Mouse (Mus musculus): ENCODE data around the gene Hacd2. TPM values are rescaled to one million over a fixed set of nuclear protein-coding genes. Genes with fewer than 3 reads are reported as not detected.
A peak's percentile ranks its signal among the peaks of the same experiment; 100 is the strongest.

The Hacd2 gene
- total RNA-seq, 2 experiments from 2014 or later = 33.2 to 50.3 TPM

DNA sequence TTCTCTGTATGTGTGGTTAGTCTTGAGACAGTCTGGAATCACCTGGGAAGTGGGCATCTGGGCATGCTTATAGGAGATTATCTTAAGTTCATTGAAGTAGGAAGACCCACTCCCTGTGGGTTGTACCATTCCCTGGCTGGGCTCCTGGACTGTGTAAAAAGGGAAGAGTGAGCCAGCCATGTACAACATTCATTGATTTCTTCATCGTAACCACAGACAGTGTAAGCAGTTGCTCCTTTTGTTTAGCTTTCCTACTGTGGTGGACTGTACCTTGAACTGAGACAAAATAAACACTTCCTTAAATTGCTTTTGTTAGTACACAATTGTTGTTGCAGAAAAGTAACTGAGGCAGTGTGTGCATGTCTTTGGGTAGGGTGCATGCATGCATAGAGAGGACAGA is 33.6 kb downstream of the Hacd2 start:
- DNase-seq = no peak

DNA sequence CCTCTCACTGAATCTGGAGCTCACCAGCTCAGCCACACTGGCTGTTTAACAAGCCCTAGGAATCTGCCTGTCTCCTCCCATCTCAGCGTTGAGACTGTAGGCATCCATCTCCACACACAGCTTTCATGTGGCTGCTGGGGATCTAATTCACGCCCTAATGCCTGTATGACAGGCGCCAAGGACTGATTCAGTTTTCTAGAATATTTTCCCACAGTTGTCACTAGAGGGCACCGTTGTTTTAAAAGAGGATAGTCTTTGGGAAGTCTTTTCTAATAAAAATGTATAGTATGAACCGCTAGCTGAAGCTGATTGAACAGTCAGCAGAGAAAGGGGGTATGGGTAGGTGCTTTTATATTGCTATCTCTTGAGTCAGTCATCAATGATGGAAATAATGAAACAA is 34.1 kb downstream of the Hacd2 start:
- DNase-seq = peak; percentile 27

DNA sequence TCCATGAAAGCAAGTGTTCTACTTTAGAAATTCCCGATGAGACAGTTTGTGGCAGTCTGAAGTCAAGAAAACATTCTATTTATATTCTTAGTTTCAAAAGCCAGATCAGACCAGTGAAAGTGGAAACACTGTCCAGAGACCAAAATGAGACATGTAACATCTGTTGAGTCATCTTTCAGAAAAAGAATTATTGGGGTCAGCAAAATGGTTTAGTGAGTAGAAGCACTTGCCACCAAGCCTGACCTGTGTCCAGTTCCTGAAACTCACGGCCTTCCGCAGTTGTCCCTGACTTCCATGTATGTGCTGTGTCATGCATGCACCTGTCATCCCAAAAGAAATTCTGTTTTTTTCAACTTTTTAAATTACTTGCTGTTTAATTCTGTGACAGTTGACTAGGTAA is 34.6 kb downstream of the Hacd2 start:
- no peak for DNase-seq

DNA sequence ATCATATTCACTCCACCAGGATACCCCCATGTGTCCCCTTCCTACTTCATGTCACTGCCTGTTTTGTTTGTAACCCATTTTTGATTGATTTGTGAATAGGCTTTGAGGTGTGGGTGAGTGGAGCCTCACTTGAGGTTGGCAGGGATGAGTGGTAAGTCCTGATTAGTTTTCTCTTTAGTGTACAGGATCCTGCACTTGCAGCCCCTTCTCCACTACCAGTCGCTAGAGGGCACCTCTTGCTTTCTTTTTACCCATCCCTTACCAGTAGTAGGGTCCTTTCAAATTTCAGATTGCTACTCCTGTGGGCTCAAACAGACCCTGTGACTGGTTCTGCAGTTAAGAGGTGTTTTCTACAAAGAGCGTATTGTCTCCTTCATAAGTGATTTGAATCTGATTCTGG is 38.8 kb downstream of the Hacd2 start:
- peak; percentile 24 for DNase-seq

DNA sequence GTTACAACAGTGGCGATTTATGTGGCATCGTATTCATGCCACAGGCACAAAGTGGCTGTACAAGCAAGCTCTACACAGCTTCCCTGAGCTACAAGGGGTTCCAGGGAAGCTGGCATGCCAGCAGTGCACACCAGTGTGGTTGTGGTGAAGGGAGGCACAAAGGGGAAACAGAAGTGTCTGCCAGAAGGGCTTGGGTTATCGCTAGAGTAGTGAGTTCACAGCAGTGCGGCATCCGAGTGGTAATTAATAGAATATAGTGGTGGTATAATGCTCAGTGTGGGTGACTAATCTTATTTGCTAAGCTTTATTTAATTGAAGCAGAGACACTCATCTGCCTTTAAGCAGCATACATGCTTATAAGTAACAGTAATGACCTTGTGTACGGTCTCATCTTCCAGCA is 43.5 kb downstream of the Hacd2 start:
- DNase-seq = no peak

DNA sequence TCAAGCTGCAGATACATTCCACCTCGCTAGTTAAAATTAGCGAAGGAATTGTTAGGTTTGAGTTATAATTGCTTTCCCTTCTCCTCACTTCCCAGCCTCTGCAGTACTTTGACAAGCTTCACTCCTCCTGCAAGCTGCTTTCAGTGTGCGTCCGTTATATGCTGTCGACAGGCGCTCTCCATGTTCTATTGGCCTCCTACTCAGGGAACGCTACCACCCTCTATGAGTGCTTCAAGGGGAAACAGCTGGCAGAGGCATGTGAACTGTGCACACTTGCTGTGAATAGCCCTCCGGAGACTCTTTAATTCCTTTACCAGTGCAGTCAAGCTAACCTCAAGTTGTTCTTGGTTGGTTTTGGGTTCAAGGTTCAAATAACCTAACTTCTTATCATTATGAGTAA is 44.9 kb downstream of the Hacd2 start:
- no peak for DNase-seq

DNA sequence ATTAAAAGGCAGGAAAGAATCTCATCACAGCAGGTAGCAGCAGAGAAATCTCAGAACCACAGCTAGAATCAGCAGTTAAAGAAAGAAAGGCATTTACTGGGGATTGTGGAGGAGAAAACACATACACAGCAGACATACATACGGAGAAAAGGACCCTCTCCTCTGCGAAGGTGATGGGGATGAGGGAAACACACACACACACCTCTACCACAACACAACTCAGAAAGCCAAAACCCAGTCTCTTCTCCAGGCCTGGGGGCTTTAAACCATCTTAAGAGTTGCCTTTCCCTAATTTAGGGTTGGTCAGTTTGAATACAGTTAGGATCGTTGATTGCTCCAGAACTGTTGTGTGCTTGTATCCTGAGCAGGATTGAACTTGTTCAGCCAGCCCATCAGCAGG is 45.4 kb downstream of the Hacd2 start:
- no peak for DNase-seq

DNA sequence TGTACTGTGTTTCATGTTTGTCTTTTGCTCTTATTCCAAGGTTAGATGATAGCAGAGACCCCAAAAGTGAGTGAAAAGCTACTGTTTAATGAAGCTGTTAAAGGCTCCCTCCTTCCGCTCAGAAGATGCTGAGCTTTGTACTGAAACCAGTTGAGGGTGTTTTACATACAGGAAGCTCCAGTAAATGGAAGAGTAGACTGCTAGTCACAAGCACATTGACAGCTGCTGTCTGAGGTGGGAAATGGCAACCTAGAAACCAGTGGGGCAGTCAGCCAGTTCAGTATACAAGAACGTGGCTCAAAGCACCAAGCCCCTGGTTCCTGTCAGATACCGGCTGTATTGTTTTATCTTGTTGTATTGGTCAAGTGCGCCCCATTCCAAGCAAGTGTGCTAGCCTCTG is 46.7 kb downstream of the Hacd2 start:
- DNase-seq = no peak

DNA sequence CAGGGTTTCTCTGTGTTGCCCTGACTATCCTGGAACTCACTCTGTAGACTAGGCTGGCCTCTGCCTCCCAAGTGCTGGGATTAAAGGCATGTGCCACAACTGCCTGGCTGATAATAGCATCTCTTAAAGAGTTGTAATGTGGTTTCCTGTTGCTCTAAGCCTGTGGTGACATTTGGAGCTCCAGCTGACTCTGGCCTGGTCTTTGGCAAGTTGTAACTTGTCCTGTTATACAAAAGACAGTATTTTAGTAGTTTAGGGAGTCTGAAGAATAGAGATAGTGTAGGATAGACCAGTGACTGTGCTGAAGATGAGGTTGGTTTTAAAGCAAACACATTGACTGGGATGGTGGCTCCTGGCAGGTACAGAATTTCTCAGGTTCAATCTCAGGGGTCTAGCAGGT is 52.2 kb downstream of the Hacd2 start:
- DNase-seq = no peak

DNA sequence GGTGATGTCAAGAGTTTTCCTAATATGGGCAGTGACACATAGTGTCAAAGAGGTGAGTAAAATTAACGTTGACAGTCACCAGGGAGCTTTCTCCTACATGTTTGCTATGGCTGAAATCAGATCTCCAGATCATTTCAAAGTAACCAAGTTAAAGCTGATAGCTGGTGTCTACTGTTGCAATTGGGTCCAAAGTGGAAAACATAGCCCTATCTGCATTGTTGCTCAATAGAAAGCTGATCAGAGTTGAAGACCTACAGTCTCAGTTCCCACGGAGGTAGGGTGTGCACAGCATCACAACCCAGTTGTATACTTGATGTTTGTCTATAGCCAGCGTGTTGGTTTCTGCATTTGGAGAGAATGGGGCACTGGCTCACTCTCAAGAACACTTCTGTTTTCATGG is 53.4 kb downstream of the Hacd2 start:
- no peak for DNase-seq

DNA sequence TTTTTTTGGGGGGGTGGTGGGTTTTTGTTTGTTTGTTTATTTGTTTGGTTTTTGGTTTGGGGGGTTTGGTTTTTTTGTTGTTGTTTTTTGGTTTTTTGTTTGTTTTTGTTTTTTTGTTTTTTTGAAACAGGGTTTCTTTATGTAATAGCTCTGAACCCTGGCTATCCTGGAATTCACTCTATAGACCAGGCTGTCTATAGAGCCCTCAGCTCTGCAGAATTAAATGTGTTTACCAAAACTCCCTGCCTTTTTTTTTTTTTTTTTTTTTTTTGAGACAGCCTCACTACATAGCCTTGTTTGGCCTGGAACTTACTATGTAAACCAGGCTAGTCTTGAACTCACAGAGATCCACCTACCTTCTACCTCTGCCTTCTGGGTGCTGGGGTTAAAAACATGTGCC is 71.3 kb downstream of the Hacd2 start:
- no peak for DNase-seq

DNA sequence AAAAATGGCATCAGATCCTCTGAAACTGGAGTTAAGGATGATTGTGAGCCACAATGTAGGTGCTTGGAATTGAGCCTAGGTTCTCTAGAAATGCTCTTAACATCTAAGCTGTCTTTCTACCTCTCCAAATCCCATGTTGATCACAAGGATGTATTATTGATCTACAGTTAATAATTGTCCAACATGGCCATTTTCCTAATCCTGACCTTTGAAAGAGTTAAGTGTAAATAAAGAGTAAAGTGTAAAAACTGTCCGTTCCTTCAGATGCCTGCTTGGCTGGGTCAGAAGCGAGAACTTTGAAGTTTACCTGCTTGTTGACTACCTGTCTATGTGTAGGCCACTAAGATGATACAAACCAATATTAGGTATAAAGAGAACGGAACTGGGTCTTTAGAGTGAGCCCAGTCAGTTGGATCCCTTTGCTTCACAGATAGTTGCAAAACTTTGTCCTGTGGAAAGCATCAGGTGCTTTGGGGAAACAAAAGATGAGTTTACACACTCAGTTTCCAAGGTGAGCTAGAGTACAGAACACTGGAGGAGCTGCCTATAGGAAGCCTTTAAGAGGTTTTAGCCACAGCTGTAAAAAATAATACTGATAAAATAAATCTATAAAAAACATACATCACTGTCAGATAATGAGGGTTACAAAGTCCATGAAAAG is 75.8 kb downstream of the Hacd2 start:
- no peak for DNase-seq

DNA sequence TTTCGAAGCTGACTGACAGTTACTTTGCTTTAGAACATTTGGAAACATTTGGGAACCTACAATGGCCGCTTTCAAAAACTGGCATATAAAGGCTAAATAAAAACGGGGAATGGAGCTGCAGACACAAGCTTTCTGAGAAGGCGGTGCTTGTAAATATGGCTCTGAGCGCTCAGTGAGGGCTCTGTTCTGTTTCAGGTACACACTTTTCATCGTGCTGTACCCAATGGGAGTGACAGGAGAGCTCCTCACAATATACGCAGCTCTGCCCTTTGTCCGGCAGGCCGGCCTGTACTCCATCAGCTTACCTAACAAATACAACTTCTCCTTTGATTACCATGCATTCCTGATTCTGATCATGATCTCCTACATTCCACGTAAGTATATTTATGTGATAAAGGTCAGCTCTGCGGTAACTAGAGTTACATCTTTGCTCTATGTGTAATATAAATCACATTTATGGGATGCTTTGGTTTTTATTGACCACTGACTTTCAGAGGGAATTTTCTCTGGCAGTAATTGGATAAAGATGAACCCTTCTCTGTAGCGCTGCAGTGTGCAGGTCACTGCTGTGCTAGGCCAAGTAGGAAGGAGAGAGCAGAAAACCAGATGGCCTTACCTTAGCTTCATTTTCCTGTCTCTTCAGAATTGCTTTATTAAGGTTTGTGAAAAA is 79.7 kb downstream of the Hacd2 start:
- DNase-seq = no peak

DNA sequence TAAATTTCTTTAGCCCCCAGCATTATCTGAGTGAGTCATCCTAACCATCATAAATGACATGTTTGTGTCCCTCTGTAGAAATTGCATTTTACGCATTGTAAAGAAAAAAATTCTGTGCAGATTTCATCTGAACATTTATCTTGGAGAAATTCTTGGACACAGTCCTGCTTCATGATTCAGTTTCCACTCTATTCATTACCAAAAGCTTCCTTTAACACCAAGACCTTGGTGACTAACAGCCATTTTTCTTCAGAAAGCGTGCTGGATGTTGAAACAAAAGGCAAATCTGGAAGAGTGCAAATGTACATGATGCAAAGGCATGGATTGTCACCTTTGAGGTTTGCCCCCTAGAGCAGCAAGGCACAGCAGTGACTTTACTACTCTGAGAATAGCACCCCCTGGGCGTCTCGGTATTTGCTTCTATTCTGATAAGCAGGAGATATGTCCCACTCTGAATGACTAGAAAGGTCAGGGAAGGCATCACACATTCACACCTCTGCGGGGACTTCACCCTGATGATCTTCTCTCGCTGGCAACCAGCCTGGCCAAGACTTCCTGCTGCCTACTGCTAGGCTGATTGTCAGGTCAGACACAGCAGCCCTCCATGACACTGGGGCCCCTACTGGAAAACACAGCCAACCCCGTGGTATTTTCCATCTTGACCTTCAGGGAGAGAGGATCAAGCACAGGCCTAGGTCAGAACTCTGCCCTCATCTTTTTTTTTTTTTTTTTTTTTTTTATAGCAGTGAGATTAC is 80.8 kb downstream of the Hacd2 start:
- DNase-seq = peak; percentile 42

DNA sequence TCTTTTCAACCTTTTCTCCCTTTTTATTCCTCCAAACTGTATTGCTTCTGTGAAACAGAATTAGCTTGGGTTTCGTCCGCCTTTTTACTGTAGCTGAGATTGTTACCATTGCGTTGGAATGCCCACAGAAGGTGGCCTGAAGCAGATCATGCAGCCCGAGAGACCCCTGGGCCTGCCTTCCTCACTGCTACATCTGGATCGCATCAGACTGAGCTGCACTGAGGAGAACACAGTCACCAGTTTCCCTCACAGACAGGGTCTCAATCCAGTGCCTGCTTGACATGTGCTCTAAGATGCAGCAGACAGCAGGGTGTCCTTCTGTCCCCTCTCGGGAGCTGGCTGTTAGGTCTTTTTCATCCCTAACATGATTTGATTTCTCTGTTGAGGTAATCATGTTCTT is 85.8 kb downstream of the Hacd2 start:
- DNase-seq = no peak

DNA sequence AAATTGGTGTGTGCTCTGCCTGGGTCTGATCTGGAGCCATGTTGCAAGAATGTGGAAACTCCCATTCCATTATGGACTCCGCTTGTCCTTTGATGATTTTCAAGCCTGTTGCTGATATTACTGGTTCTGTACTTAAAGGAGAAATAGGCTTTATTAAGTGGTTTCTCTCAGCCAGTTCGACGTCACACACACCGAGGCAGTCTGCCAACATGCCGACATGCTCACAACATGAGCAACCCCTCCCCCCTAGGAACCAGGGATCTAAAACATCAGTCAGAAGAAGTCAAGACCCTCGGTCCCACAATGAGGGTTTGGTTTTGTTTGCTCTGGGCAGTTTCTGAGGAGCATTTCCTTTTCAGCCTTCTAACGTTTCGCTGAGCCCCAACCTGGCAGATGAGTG is 86.9 kb downstream of the Hacd2 start:
- DNase-seq = no peak

DNA sequence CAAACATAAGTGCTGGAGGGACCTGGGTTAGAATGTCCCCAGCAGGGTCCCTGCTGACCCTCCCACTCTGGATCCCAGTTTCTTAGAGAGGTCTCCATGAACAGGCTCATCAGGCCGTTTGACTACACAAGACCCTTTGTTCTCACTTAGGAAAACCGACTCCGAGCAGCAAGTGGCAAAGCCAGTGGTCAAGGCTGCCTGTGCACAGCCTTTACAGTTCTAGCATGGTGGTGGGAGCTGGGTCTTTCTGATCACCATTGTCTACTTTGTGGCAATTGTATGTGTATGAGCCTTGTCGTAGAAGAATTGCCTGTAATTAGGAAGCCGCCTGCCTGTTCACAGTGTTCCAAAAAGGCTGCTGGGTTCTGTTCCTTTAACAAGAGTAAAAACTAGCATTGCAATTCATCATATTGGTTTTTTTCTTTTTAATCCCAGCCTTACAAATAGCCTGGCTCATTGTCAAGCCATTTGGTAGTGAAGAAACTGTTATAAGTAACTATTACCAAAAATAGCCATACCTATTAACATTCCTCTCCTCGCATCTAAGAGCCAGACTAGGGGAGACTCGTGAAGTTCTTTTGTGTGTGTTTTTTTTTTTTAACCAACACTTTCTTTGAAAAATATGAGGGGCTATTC is 87.5 kb downstream of the Hacd2 start:
- no peak for DNase-seq

DNA sequence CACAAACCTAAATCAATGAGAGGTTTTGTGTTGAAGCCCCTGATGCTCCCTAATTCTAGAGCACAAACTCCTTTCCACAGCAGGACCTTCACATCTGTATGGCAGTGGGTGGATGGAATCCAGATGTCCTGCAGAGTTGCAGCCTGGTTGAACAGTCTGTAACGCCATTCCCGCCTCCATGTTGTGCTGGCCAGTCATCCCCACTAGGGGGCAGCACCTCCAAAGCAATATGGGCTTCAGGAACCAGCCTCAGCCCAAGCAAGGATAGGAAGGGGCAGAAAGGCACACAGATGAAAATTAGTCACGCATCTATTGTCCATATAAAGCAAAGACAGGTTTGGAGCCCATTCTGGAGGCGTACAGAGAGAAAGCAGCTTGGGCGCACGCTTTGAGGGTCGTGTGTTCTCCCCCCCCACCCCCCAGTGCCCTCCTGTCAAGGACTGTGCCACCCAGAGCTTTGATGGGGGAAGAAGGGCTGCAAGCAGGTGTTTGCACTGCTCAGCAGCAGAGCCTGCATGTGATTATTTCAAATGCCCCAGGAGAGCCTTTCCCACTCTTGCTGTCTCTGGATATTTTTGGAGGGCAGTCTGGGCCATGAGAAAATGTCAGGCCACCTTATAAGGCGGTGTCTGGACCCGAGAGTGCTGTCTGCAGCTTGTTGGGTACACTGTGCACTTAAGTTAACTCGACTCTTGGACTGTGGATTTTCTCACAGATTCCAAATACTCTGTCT is 88.3 kb downstream of the Hacd2 start:
- DNase-seq = peak; percentile 94

DNA sequence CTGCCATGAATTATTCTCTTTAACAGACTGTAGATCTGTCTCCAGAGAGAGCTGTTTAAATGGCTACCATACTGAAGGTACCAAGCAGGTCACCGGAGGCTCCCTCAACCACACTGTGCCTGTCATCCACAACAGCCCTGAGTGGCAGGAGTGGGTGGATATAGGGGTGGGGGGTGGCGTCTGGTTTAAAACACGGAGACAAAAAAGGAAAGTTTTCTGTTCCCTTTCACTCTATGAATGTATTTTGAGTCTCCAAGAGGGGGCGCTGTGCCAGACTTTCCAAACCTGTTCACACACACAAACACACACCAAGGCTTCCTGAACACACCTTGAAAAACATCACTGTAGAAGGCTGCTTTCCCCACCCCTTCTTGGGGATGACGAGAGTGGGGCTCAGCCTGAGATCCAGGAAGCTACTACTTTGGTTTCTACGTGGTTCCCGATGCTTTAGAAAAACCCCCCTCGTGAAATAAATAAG is 89.0 kb downstream of the Hacd2 start:
- peak; percentile 35 for DNase-seq

DNA sequence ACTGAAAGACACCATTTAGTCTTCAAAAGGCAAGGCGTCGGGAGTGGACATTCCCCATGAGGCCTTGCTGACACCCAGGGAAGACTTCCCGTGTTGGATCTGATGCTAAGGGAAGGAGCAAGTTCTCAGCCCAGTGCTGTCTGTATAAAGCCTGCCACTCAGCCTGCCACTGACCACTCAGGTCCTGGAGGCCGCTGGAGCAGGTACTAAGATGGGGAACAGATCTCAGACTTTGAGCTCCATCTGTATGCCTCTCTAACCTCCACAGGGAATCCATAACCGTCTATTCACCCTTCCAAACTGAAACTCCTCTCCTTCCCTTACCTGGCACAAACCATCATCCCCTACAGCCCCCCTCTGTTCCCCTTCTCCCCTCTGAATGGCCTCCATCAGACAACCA is 91.3 kb downstream of the Hacd2 start:
- DNase-seq = no peak

DNA sequence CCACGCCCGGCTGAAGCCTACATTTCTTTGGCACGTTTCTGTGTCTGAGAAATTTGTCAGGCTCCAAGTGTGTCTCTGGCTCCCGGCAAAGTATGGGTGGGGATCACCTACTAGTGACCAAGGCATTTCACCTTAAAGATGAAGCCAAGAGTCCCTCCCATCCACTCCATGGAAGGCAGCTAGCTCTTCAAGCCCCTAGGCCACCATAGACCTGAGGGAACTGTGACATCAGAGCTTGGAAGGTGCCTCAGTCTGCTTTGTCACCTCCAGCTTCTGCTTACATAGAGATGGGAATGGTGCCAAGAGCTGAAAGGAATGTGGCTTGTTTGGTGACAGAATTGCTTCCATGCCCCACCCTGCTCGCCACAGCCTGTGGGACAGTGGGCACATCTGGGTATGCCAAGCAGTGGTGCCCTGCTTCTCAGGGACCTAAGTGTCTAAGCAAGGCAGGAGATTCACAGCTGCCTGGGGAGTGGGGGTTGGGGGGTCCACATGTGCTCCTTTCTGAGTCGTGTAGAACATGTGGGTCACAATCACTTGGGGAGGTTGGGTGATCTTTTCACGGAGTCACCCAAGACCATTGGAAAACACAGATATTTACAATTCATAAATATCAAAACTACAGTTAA is 94.2 kb downstream of the Hacd2 start:
- no peak for DNase-seq

DNA sequence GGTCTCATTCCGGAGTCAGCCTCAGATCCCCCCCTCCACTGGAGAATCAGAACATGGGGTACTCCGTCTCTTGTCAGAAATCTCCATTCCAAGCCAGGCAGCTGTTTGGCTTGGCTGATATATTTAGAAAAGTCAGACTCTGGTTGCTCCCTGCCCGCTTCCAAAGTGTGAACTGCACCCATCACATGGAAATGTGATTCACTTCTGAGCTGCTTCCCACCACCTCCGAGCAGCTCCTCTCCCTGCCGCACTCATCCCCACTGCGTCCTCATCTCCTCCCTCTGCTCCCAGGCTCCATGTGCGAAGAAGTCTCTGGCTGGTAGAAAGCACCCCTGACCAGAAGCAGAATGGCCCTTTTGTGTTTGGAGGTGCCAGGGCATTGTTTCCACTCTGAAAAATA is 95.2 kb downstream of the Hacd2 start:
- no peak for DNase-seq

Data from adrenal gland, postnatal 10 days (tissue).